In the genomic region with DNA sequence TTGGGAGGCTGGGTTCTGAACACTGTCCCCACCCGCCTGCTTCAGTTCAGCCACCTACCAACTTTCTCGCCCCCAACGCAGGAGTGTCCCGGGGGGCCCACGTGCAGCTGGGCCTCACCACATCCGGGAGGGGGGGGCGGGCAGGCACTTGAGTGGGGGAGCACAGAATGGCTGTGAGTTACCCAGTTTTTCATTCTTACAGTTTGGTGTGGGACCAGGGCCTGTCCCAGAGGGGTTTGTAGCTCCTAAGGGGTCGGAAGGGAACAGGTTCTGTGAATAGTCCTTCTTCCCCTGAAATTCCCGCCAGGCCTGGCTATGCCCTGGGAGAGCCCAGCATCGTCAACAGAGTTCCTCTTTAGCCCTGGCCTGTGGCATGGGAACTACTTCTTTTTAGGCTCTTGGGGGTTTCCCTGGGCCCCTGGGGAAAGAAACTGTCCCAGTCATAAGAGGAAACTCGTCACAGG, we compare ENCODE assay signal across 8 mouse cellular contexts. TPM values are rescaled to one million over a fixed set of nuclear protein-coding genes. Genes with fewer than 3 reads are reported as not detected.
DNase-seq lines count a peak whose midpoint lies in the region; ATAC-seq lines count a peak whose summit lies in the region.

No protein-coding gene starts in this region.

- peak; percentile 11 for DNase-seq in cerebellum, adult 9-11 months
- peak; percentile 94 for DNase-seq in A20 (ENCODE audit: low read depth, low spot score)
- peak; percentile 77 for DNase-seq in naive thymus-derived CD4-positive, alpha-beta T cell, adult 2 months (ENCODE audit: low read depth)
- no peak for DNase-seq in left cerebral cortex, adult 11 months (ENCODE audit: low spot score)
- DNase-seq in urinary bladder, adult 18-20 months (ENCODE audit: low spot score in 2 of 2) = no peak
- no peak for DNase-seq in urinary bladder, postnatal 4 days (ENCODE audit: low spot score in 2 of 2)

- ATAC-seq in cerebellum, adult (ENCODE audit: insufficient number of reproducible peaks, low FRiP score, low TSS enrichment) = no peak
- ATAC-seq in inflammation-experienced regulatory T-cells, adult 6 months = peak; percentile 10

RNA-seq across cellular contexts. Expression of gene Dusp2, which starts 0.8 kb away (rescaled TPM):
- 10 to 100 TPM; 26.0 to 29.5 (median 27.9) TPM for polyA plus RNA-seq in inflammation-experienced regulatory T-cells, adult 6 months (2017; shearing (Covaris generic))

RNA-seq across cellular contexts. Expression of gene Astl, which starts 3.3 kb away (rescaled TPM):
- under 1 TPM in 2 of 3 experiments, not detected in 1; 0.21 to 0.35 TPM for polyA plus RNA-seq in inflammation-experienced regulatory T-cells, adult 6 months (2017; shearing (Covaris generic))

RNA-seq across cellular contexts. Expression of gene Adra2b, which starts 27.9 kb away (rescaled TPM):
- under 1 TPM in 1 of 3 experiments, not detected in 2; 0.13 TPM for polyA plus RNA-seq in inflammation-experienced regulatory T-cells, adult 6 months (2017; shearing (Covaris generic))

Comparison
In these comparisons a context has a peak if more than half of its experiments do, and no peak if none do; other contexts are left out.
1. DNase-seq: peak in cerebellum, adult 9-11 months (single experiment), A20 (single experiment) and naive thymus-derived CD4-positive, alpha-beta T cell, adult 2 months (single experiment); none in left cerebral cortex, adult 11 months (single experiment), urinary bladder, adult 18-20 months (0 of 2) and urinary bladder, postnatal 4 days (0 of 2).